Mouse (Mus musculus) liver, embryonic 14.5 days (tissue): ENCODE measurements around the gene Hspa1a. TPM values are rescaled to one million over a fixed set of nuclear protein-coding genes. Genes with fewer than 3 reads are reported as not detected.
"Not testable (repeated sequence)": the region's sequence is repeated elsewhere in the genome, so short reads cannot be mapped to it uniquely, and the experiment has no call there.

Experiments
- ATAC-seq: fragments of 200-750 bp; cut with Nextera tagmentation; 2 replicates; pipeline ENCODE4 v1.8.0; 2017; ENCODE audit warnings: moderate number of reproducible peaks, mild to moderate bottlenecking, moderate library complexity; ENCODE audit not compliant: insufficient read depth
- DNase-seq, 3 experiments: peaks; one replicate each; pipeline ENCODE4 v3.0.0-alpha.2; 2012 to 2013; ENCODE audit warnings: low read depth in 3 of 3, low spot score in 3 of 3
- H3K27ac ChIP-seq: fragments of 300-500 bp; sonication (generic); 2 replicates; pipeline ENCODE4 v1.5.1; 2014; ENCODE audit warnings: moderate library complexity, mild to moderate bottlenecking, control low read depth, inconsistent platforms
- H3K27me3 ChIP-seq: fragments of 300-500 bp; sonication (generic); 2 replicates; pipeline ENCODE4 v1.6.1; 2014; ENCODE audit warnings: mild to moderate bottlenecking, low read length, moderate library complexity; ENCODE audit not compliant: control insufficient read depth, insufficient read depth
- H3K36me3 ChIP-seq: fragments of 300-500 bp; sonication (generic); replicated peaks from 2 replicates; pipeline ENCODE4 v1.6.1; 2014; ENCODE audit warnings: low read depth; ENCODE audit not compliant: control insufficient read depth, insufficient read depth
- H3K4me1 ChIP-seq, 2 experiments: fragments of 200-500 bp in 1 of 2; fragments of 300-500 bp in 1 of 2; sonication (generic) in 1 of 2; replicated peaks; 2 replicates each; pipeline ENCODE4 v1.6.1; 2012 to 2014; ENCODE audit warnings: antibody characterized with exemption in 1 of 2, inconsistent platforms in 1 of 2, low read length in 1 of 2; ENCODE audit not compliant: control insufficient read depth in 2 of 2, insufficient read depth in 2 of 2
- H3K4me2 ChIP-seq: fragments of 300-500 bp; sonication (generic); 2 replicates; pipeline ENCODE4 v1.6.1; 2014; ENCODE audit warnings: low read depth, mild to moderate bottlenecking, control low read depth, moderate library complexity
- H3K4me3 ChIP-seq, 2 experiments: fragments of 200-500 bp in 1 of 2; fragments of 300-500 bp in 1 of 2; sonication (generic) in 1 of 2; 2 replicates each; pipeline ENCODE4 v1.5.1; 2012 to 2014; ENCODE audit warnings: low read depth in 2 of 2, low read length in 2 of 2, mild to moderate bottlenecking in 2 of 2, control low read depth in 1 of 2, inconsistent platforms in 1 of 2, moderate library complexity in 1 of 2; ENCODE audit not compliant: insufficient read depth in 1 of 2
- H3K9ac ChIP-seq: fragments of 300-500 bp; sonication (generic); replicated peaks from 2 replicates; pipeline ENCODE4 v1.6.1; 2014; ENCODE audit warnings: mild to moderate bottlenecking, control low read depth, moderate library complexity
- H3K9me3 ChIP-seq: fragments of 300-500 bp; sonication (generic); 2 replicates; pipeline ENCODE4 v1.6.1; 2016; ENCODE audit warnings: low read length, mixed read lengths; ENCODE audit not compliant: control insufficient read depth
- CTCF ChIP-seq: IDR thresholded peaks from 2 replicates; pipeline ENCODE4 v1.5.1; 2016; ENCODE audit warnings: antibody characterized with exemption, low read depth, control low read depth
- EP300 ChIP-seq: IDR thresholded peaks from 2 replicates; pipeline ENCODE4 v1.6.1; 2016; ENCODE audit warnings: antibody characterized with exemption, low read depth
- WGBS: fragments of 180-500 bp; shearing (Covaris S2); extraction: QIAGEN DNeasy Blood & Tissue Kit; methylation state at CpG from one replicate; pipeline ENCODE4 v1.1.7; 2014; ENCODE audit not compliant: insufficient replicate concordance; 5-methylcytosine and 5-hydroxymethylcytosine counted together
- polyA plus RNA-seq, 2 experiments: library from polyadenylated mRNA; depleted of rRNA in 1 of 2; stranded (reverse) in 1 of 2; unstranded in 1 of 2; fragments of >200 nt; fragmentation: Nextera tagmentation in 1 of 2; extraction: Ambion mirVana in 1 of 2; gene quantifications; 2 replicates each; pipeline versions ENCODE4 v1.2.1 to v1.2.3; 2012 to 2014

The Hspa1a gene
- polyA plus RNA-seq, 2 experiments = 0.41 to 0.90 TPM

- Histone ChIP-seq H3K9ac (no peak overlapping the region), H3K36me3 (peaks cover 85% of the 10 kb centered on the region), H3K27me3 (no peaks in the 10 kb centered on the region), H3K27ac (no peak overlapping the region), H3K4me3 (no peak overlapping the region), H3K4me1 (no peaks in the 10 kb centered on the region), H3K9me3 (no peaks in the 10 kb centered on the region), H3K4me2 (no peak overlapping the region)
- WGBS = 84% methylated on average over 13 of the region's 13 CpGs
- ATAC-seq = no peak
- TF ChIP-seq EP300 (no peak), CTCF (no peak)
- no peak for DNase-seq
Measured at GRCm38 (mm10) chr17:35012430-35012829, 40.5 kb upstream of the Hspa1a start.

- WGBS = 76% methylated on average over 8 of the region's 8 CpGs
- Histone ChIP-seq H3K4me3 (no peak overlapping the region), H3K9me3 (no peaks in the 10 kb centered on the region), H3K27me3 (no peaks in the 10 kb centered on the region), H3K36me3 (peaks cover 88% of the 10 kb centered on the region), H3K27ac (no peak overlapping the region), H3K4me2 (no peak overlapping the region), H3K9ac (no peak overlapping the region), H3K4me1 (no peaks in the 10 kb centered on the region)
- ATAC-seq (no peak), DNase-seq (no peak)
- TF ChIP-seq CTCF (no peak), EP300 (no peak)
Measured at GRCm38 (mm10) chr17:35011440-35011839, 39.5 kb upstream of the Hspa1a start.

- TF ChIP-seq EP300 = no peak
- no peak for TF ChIP-seq CTCF
- Histone ChIP-seq H3K9ac (no peak overlapping the region), H3K27me3 (no peaks in the 10 kb centered on the region), H3K36me3 (peaks cover 89% of the 10 kb centered on the region), H3K4me2 (no peak overlapping the region), H3K27ac (no peak overlapping the region), H3K9me3 (no peaks in the 10 kb centered on the region), H3K4me3 (no peak overlapping the region), H3K4me1 (no peaks in the 10 kb centered on the region)
- ATAC-seq (no peak), DNase-seq (no peak)
- 82% methylated on average over 7 of the region's 7 CpGs for WGBS
Measured at GRCm38 (mm10) chr17:35009586-35009985, 37.6 kb upstream of the Hspa1a start.

GRCm38 (mm10) chr17:35007387-35007991 lies 35.5 kb upstream of the Hspa1a start:
- H3K27me3 ChIP-seq = no peaks in the 10 kb centered on the region
- H3K4me1 ChIP-seq = peaks cover 14 to 17% of the 10 kb centered on the region in 2 experiments
- peaks cover 76% of the 10 kb centered on the region for H3K36me3 ChIP-seq
- no peak overlapping the region for H3K27ac ChIP-seq
- H3K9ac ChIP-seq = no peak overlapping the region
- no peak for DNase-seq
- H3K4me3 ChIP-seq = no peak overlapping the region
- no peaks in the 10 kb centered on the region for H3K9me3 ChIP-seq
- no peak for ATAC-seq
- no peak overlapping the region for H3K4me2 ChIP-seq
- 83% methylated on average over 7 of the region's 7 CpGs for WGBS
- no peak for TF ChIP-seq EP300
- TF ChIP-seq CTCF = peak; percentile 14; the same call in 1 of the 2 replicates

GRCm38 (mm10) chr17:35005902-35006301 lies 33.9 kb upstream of the Hspa1a start:
- H3K9me3 ChIP-seq, DNase-seq, H3K4me3 ChIP-seq, ATAC-seq, H3K9ac ChIP-seq, H3K4me2 ChIP-seq, H3K27me3 ChIP-seq, H3K27ac ChIP-seq: not testable (repeated sequence)
- 92% methylated on average over 4 of the region's 5 CpGs for WGBS
- Histone ChIP-seq H3K36me3 (peaks cover 61% of the 10 kb centered on the region), H3K4me1 (peaks cover 14 to 21% of the 10 kb centered on the region in 2 experiments)
